Mouse (Mus musculus) forebrain, embryonic 14.5 days (tissue): ENCODE results near the gene Enah. TPM values are rescaled to one million over a fixed set of nuclear protein-coding genes. Genes with fewer than 3 reads are reported as not detected.

Source experiments
- polyA plus RNA-seq: library from polyadenylated mRNA; unstranded; fragments of >200 nt; fragmentation: Nextera tagmentation; extraction: Ambion mirVana; gene quantifications from 2 replicates; pipeline ENCODE4 v1.2.1, GENCODE M21; 2014

Gene Enah
- polyA plus RNA-seq, 1 experiment from 2014 or later: 19.9 TPM

Other genes starting within 250 kb of the Enah start
- 68.9 and 72.4 TPM in 2 replicates for gene Lbr, start 176.9 kb downstream of the Enah start, polyA plus RNA-seq
- gene Srp9, start 104.7 kb upstream of the Enah start, polyA plus RNA-seq: 155 and 158 TPM in 2 replicates
- not detected in 2 replicates for gene Vmn1r1, start 144.5 kb upstream of the Enah start, polyA plus RNA-seq